Mouse (Mus musculus): Measurements from ENCODE around the gene Npas3. TPM values are rescaled to one million over a fixed set of nuclear protein-coding genes. Genes with fewer than 3 reads are reported as not detected.

The Npas3 gene
- polyA plus RNA-seq, 1 experiment from 2014 or later: 7.2 TPM

- DNase-seq (ENCODE audit: extremely low spot score, low spot score): no peak
- H3K9me3 ChIP-seq: no peaks in the 10 kb centered on the region
- WGBS: 88% methylated on average over 3 of the region's 3 CpGs
Measured at GRCm38 (mm10) chr12:54037602-54038001, 789.1 kb downstream of the Npas3 start.

GRCm38 (mm10) chr12:54042996-54043544, 794.6 kb downstream of the Npas3 start:
- WGBS: 75% methylated on average over 9 of the region's 9 CpGs
- Histone ChIP-seq H3K36me3 (replicated peaks) (no peaks in the 10 kb centered on the region), H3K4me3 (no peak overlapping the region), H3K27ac (no peak overlapping the region), H3K27me3 (ENCODE audit: poor library complexity, severe bottlenecking) (no peaks in the 10 kb centered on the region), H3K9me3 (no peaks in the 10 kb centered on the region), H3K4me1 (peaks cover 49% of the 10 kb centered on the region)
- no peak for DNase-seq (ENCODE audit: extremely low spot score, low spot score)

More at GRCm38 (mm10) chr12:54037602-54038001, 789.1 kb downstream of the Npas3 start:
- peaks cover 37% of the 10 kb centered on the region for H3K4me1 ChIP-seq
- no peak overlapping the region for H3K27ac ChIP-seq
- H3K27me3 ChIP-seq (ENCODE audit: poor library complexity, severe bottlenecking): no peaks in the 10 kb centered on the region
- no peaks in the 10 kb centered on the region for H3K36me3 ChIP-seq (replicated peaks)
- H3K4me3 ChIP-seq: no peak overlapping the region

- Histone ChIP-seq H3K4me3 (no peak overlapping the region), H3K27ac (no peak overlapping the region), H3K9me3 (no peaks in the 10 kb centered on the region), H3K36me3 (replicated peaks) (no peaks in the 10 kb centered on the region; the same call in 1 of the 2 replicates), H3K4me1 (peaks cover 51% of the 10 kb centered on the region), H3K27me3 (ENCODE audit: poor library complexity, severe bottlenecking) (no peaks in the 10 kb centered on the region)
- no peak for DNase-seq (ENCODE audit: extremely low spot score, low spot score)
- 79% methylated on average over 15 of the region's 15 CpGs for WGBS
Measured at GRCm38 (mm10) chr12:54044606-54045334, 796.3 kb downstream of the Npas3 start.

DNA sequence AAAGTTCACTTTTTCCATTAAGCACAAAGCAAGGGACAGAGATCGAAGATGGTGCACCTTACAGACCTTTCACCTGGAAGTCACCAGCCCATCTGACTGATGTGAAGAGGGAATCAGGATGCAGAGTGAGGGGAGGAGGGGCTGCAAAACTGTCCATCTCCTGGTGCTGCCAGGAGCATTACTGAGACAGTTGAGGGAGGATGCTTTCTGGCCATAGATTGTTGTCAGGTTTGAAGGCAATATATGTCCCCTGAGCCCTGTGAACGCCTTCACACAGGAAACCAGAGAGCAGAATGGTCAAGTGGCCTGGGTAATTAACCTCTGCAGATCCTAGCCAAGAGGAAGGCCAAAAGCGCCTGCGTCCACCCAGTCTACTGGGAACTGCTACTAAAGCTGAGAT, 796.9 kb downstream of the Npas3 start:
- Histone ChIP-seq H3K9me3 (no peaks in the 10 kb centered on the region), H3K27ac (no peak overlapping the region), H3K27me3 (ENCODE audit: poor library complexity, severe bottlenecking) (no peaks in the 10 kb centered on the region), H3K4me3 (no peak overlapping the region), H3K4me1 (peaks cover 51% of the 10 kb centered on the region), H3K36me3 (replicated peaks) (no peaks in the 10 kb centered on the region; the same call in 1 of the 2 replicates)
- WGBS: 82% methylated on average over 4 of the region's 4 CpGs
- DNase-seq (ENCODE audit: extremely low spot score, low spot score): no peak

DNA sequence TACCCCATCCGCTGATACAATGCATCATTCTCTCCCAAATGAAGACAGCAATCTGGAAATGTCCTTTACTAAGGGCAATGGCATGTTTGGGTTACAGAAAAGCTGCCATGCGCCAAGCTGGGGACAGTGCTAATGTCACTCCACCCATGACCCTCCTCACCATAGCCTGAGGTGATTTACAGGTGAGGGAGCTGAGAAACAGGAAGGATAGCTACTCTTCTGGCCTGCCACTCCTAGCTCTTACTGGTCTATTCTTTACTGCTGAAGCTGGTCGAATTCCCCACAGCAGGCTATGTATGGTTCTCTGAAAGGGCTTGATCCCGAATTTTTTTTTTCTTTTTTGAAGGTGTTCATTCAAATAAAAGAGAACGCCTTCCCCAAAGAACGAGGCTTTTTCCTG, 798.3 kb downstream of the Npas3 start:
- H3K4me1 ChIP-seq: peaks cover 53% of the 10 kb centered on the region
- 26% methylated on average over 6 of the region's 6 CpGs for WGBS
- H3K36me3 ChIP-seq (replicated peaks): no peaks in the 10 kb centered on the region; the same call in 1 of the 2 replicates
- H3K4me3 ChIP-seq: no peak overlapping the region
- H3K9me3 ChIP-seq: no peaks in the 10 kb centered on the region
- no peak for DNase-seq (ENCODE audit: extremely low spot score, low spot score)
- H3K27me3 ChIP-seq (ENCODE audit: poor library complexity, severe bottlenecking): no peaks in the 10 kb centered on the region
- H3K27ac ChIP-seq: peak overlapping the region; percentile 62; the same call in 1 of the 2 replicates

DNA sequence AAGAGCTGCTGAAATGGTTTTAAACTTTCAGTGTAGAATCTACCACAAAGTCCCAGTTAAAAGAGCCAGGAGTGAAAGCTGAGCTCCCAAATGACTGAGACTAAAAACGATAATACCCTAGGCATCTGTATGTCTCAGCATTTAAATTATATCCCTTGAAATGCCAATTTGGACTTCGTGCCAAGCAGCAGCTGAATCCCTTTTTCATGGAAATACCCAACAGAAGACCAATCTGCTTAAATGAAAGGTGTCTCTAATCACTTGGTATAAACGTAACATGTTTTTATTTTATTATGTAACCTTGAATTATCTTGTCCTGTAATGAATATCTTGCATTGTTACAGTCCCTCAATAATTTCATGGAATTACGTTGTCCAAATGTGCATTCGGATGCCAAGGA, 799.6 kb downstream of the Npas3 start:
- no peak overlapping the region for H3K27ac ChIP-seq
- DNase-seq (ENCODE audit: extremely low spot score, low spot score): no peak
- no peak overlapping the region for H3K4me3 ChIP-seq
- H3K4me1 ChIP-seq: peaks cover 57% of the 10 kb centered on the region
- 84% methylated on average over 5 of the region's 5 CpGs for WGBS
- H3K9me3 ChIP-seq: no peaks in the 10 kb centered on the region
- no peaks in the 10 kb centered on the region; the same call in 1 of the 2 replicates for H3K36me3 ChIP-seq (replicated peaks)
- H3K27me3 ChIP-seq (ENCODE audit: poor library complexity, severe bottlenecking): no peaks in the 10 kb centered on the region

DNA sequence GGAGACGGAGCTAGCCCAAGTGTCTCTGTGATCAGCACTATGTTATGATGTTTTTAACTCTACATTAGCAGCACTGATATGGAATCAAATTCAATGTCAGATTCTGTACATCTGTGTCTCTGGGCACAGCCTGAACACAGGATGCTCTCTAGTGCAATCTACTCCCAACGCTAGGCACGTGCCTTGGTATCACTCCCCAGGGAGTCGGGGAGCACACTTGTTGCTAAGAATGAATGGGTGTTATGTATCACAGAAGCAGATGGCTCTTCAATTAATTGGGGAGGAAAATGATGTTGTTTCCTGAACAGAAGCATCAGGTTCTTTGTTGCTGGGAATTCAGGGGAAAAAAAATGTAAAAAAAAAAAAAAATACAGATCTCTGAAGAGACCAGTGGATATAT, 801.4 kb downstream of the Npas3 start:
- no peak overlapping the region for H3K4me3 ChIP-seq
- 91% methylated on average over 4 of the region's 4 CpGs for WGBS
- H3K4me1 ChIP-seq: peaks cover 50% of the 10 kb centered on the region
- no peak for DNase-seq (ENCODE audit: extremely low spot score, low spot score)
- peaks cover 4% of the 10 kb centered on the region; the same call in 1 of the 2 replicates for H3K36me3 ChIP-seq (replicated peaks)
- no peak overlapping the region for H3K27ac ChIP-seq
- no peaks in the 10 kb centered on the region for H3K9me3 ChIP-seq
- H3K27me3 ChIP-seq (ENCODE audit: poor library complexity, severe bottlenecking): no peaks in the 10 kb centered on the region

GRCm38 (mm10) chr12:54052939-54053338, 804.5 kb downstream of the Npas3 start:
- H3K9me3 ChIP-seq: no peaks in the 10 kb centered on the region
- H3K27ac ChIP-seq: peak overlapping the region; percentile 63; the same call in 1 of the 2 replicates
- no peak for DNase-seq (ENCODE audit: extremely low spot score, low spot score)
- no peak overlapping the region for H3K4me3 ChIP-seq
- peaks cover 4% of the 10 kb centered on the region; the same call in 1 of the 2 replicates for H3K36me3 ChIP-seq (replicated peaks)
- WGBS: 46% methylated on average over 3 of the region's 3 CpGs
- H3K27me3 ChIP-seq (ENCODE audit: poor library complexity, severe bottlenecking): no peaks in the 10 kb centered on the region
- peaks cover 30% of the 10 kb centered on the region for H3K4me1 ChIP-seq

DNA sequence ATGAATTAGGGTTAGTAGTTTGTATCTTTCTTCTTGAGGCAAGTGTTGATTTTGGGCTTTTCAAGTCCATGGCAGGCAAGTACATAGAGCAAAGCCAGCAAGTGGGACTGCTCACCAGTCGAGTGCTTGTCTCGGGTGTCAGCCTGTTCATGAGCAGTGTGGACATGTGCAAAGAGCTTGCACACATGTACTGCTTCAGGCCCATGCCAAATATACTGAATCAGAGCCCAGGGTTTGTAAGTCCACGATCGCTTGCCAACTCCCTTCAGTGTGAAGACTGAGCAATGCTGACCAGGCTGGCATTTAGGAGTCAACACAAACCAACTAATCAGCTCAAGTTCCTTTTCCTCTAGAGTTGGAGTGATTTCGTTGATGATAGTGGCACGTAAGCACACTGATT, 805.1 kb downstream of the Npas3 start:
- H3K27me3 ChIP-seq (ENCODE audit: poor library complexity, severe bottlenecking): no peaks in the 10 kb centered on the region
- DNase-seq (ENCODE audit: extremely low spot score, low spot score): no peak
- WGBS: 95% methylated on average over 6 of the region's 6 CpGs

DNA sequence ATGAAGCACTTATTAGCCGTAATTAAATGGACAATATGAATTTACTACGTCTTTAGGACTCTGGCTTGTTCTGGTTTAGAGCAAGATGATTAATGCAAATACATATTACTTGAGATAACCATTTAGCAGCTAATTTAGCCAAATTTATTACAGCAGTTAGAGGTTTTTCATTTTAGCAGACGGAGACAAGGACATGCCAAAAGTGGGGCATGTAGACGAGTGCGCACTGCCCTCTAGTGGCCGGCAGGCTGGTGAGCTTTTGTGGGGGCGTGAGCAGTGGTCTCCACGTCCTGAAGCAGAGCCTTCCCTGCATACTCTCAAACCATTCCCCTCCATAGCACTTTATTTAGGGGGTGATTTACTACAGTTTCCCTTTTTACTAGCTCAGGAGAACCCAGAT, 812.3 kb downstream of the Npas3 start:
- H3K4me1 ChIP-seq: peaks cover 19% of the 10 kb centered on the region
- 22% methylated on average over 8 of the region's 8 CpGs for WGBS
- H3K27ac ChIP-seq: no peak overlapping the region
- DNase-seq (ENCODE audit: extremely low spot score, low spot score): peak; percentile 83
- H3K27me3 ChIP-seq (ENCODE audit: poor library complexity, severe bottlenecking): peaks cover 26% of the 10 kb centered on the region
- no peak overlapping the region for H3K4me3 ChIP-seq
- no peaks in the 10 kb centered on the region for H3K9me3 ChIP-seq
- H3K36me3 ChIP-seq (replicated peaks): peaks cover 7% of the 10 kb centered on the region; the same call in 1 of the 2 replicates

More for the DNA sequence above, 805.1 kb downstream of the Npas3 start:
- H3K4me1 ChIP-seq: peaks cover 33% of the 10 kb centered on the region
- H3K27ac ChIP-seq: peak overlapping the region; percentile 48; the same call in 1 of the 2 replicates
- H3K36me3 ChIP-seq (replicated peaks): peaks cover 4% of the 10 kb centered on the region; the same call in 1 of the 2 replicates
- no peaks in the 10 kb centered on the region for H3K9me3 ChIP-seq
- no peak overlapping the region for H3K4me3 ChIP-seq

DNA sequence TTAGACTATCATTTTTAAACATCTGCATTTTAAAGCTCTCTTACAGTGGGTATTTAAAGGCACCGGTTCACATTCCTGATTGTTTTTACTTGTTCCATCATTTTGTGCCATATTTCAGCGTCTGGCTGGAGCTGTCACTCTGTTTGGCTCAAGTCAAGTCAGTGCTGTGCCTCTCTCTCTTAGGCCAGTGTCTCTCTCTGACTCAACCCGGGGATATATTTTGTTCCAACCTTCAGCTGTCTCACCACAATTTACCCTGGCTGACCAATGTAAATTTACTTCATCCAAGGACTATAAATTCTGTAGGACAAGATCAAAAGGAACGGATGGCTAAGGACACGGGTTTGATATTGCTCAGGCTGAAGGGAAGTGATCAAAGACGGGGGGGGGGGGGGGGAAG, 812.7 kb downstream of the Npas3 start:
- peaks cover 29% of the 10 kb centered on the region for H3K27me3 ChIP-seq (ENCODE audit: poor library complexity, severe bottlenecking)
- no peaks in the 10 kb centered on the region for H3K9me3 ChIP-seq
- peaks cover 7% of the 10 kb centered on the region; the same call in 1 of the 2 replicates for H3K36me3 ChIP-seq (replicated peaks)
- no peak overlapping the region for H3K4me3 ChIP-seq
- peaks cover 19% of the 10 kb centered on the region for H3K4me1 ChIP-seq
- 69% methylated on average over 6 of the region's 6 CpGs for WGBS
- H3K27ac ChIP-seq: no peak overlapping the region
- no peak for DNase-seq (ENCODE audit: extremely low spot score, low spot score)

GRCm38 (mm10) chr12:54064986-54065385, 816.5 kb downstream of the Npas3 start:
- Histone ChIP-seq H3K9me3 (peaks cover 8% of the 10 kb centered on the region), H3K27me3 (ENCODE audit: poor library complexity, severe bottlenecking) (peaks cover 65% of the 10 kb centered on the region), H3K4me1 (peaks cover 16% of the 10 kb centered on the region), H3K4me3 (no peak overlapping the region), H3K27ac (no peak overlapping the region), H3K36me3 (replicated peaks) (peaks cover 18% of the 10 kb centered on the region)
- 81% methylated on average over 16 of the region's 16 CpGs for WGBS
- no peak for DNase-seq (ENCODE audit: extremely low spot score, low spot score)

GRCm38 (mm10) chr12:54065607-54066006, 817.1 kb downstream of the Npas3 start:
- H3K27ac ChIP-seq: no peak overlapping the region
- peaks cover 18% of the 10 kb centered on the region for H3K36me3 ChIP-seq (replicated peaks)
- peaks cover 8% of the 10 kb centered on the region for H3K9me3 ChIP-seq
- DNase-seq (ENCODE audit: extremely low spot score, low spot score): no peak
- peaks cover 16% of the 10 kb centered on the region for H3K4me1 ChIP-seq
- peaks cover 72% of the 10 kb centered on the region for H3K27me3 ChIP-seq (ENCODE audit: poor library complexity, severe bottlenecking)
- 82% methylated on average over 11 of the region's 11 CpGs for WGBS
- H3K4me3 ChIP-seq: no peak overlapping the region

All from forebrain, embryonic 10.5 days (tissue).